Mouse (Mus musculus) neural tube, embryonic 14.5 days (tissue): ENCODE data around the gene Btf3. TPM values are rescaled to one million over a fixed set of nuclear protein-coding genes. Genes with fewer than 3 reads are reported as not detected.

ENCODE experiments used
- ATAC-seq: fragments of 200-750 bp; cut with Nextera tagmentation; 2 replicates; pipeline ENCODE4 v1.8.0; 2017; ENCODE audit warnings: low read depth, mild to moderate bottlenecking, moderate TSS enrichment, moderate library complexity
- H3K27ac ChIP-seq: fragments of 300-500 bp; sonication (generic); 2 replicates; pipeline ENCODE4 v1.5.1; 2014; ENCODE audit warnings: low read depth, mild to moderate bottlenecking, control low read depth, low read length, moderate library complexity, mixed read lengths
- H3K27me3 ChIP-seq: fragments of 300-500 bp; sonication (generic); 2 replicates; pipeline ENCODE4 v1.6.1; 2014; ENCODE audit warnings: low read length; ENCODE audit not compliant: control insufficient read depth, insufficient read depth
- H3K36me3 ChIP-seq: fragments of 300-500 bp; sonication (generic); 2 replicates; pipeline ENCODE4 v1.6.1; 2014; ENCODE audit warnings: low read length, mixed read lengths; ENCODE audit not compliant: control insufficient read depth, insufficient read depth
- H3K4me1 ChIP-seq: fragments of 300-500 bp; sonication (generic); 2 replicates; pipeline ENCODE4 v1.6.1; 2014; ENCODE audit warnings: low read length; ENCODE audit not compliant: control insufficient read depth, insufficient read depth
- H3K4me2 ChIP-seq: fragments of 300-500 bp; sonication (generic); 2 replicates; pipeline ENCODE4 v1.6.1; 2014; ENCODE audit warnings: mild to moderate bottlenecking, low read depth, low read length, control low read depth
- H3K4me3 ChIP-seq: fragments of 300-500 bp; sonication (generic); 2 replicates; pipeline ENCODE4 v1.5.1; 2014; ENCODE audit warnings: low read depth, low read length, control low read depth, mixed read lengths
- H3K9ac ChIP-seq: fragments of 300-500 bp; sonication (generic); replicated peaks from 2 replicates; pipeline ENCODE4 v1.6.1; 2014; ENCODE audit warnings: low read depth, mild to moderate bottlenecking, control low read depth, low read length, mixed read lengths
- H3K9me3 ChIP-seq: fragments of 300-500 bp; sonication (generic); 2 replicates; pipeline ENCODE4 v1.6.1; 2016; ENCODE audit warnings: low read length; ENCODE audit not compliant: control insufficient read depth
- WGBS: fragments of 180-500 bp; shearing (Covaris S2); extraction: QIAGEN DNeasy Blood & Tissue Kit; methylation state at CpG from one replicate; pipeline ENCODE4 v1.1.7; 2014; 5-methylcytosine and 5-hydroxymethylcytosine counted together
- polyA plus RNA-seq: library from polyadenylated mRNA; unstranded; fragments of >200 nt; fragmentation: Nextera tagmentation; extraction: Ambion mirVana; gene quantifications from 2 replicates; pipeline ENCODE4 v1.2.1, GENCODE M21; 2014

The Btf3 gene
- polyA plus RNA-seq, 1 experiment from 2014 or later, result 513 TPM

DNA sequence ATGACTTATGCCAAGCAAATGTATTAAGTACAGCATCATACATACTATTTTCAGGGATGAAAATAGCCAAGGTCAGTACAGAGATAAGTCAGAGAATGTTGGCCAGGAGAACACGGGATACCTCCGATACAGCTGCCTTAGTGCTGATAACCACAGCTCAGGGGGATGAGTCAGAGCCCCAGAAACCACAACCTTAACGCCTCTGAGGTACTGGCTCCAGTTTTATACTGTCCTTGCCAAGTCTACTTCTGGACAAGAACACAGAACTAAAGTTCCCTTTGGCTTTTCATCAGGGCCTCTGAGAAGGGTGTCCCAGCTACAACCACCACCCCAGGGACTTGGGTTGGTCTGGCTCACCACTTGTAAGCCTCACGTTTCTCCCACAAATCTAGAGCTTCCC lies 41.2 kb downstream of the Btf3 start:
- Histone ChIP-seq H3K9me3 (no peaks in the 10 kb centered on the region), H3K36me3 (peaks cover 46% of the 10 kb centered on the region), H3K27me3 (no peaks in the 10 kb centered on the region), H3K9ac (no peak overlapping the region), H3K27ac (no peak overlapping the region), H3K4me1 (no peaks in the 10 kb centered on the region), H3K4me2 (no peak overlapping the region), H3K4me3 (no peak overlapping the region)
- ATAC-seq, result no peak
- WGBS, result 92% methylated on average over 4 of the region's 4 CpGs

DNA sequence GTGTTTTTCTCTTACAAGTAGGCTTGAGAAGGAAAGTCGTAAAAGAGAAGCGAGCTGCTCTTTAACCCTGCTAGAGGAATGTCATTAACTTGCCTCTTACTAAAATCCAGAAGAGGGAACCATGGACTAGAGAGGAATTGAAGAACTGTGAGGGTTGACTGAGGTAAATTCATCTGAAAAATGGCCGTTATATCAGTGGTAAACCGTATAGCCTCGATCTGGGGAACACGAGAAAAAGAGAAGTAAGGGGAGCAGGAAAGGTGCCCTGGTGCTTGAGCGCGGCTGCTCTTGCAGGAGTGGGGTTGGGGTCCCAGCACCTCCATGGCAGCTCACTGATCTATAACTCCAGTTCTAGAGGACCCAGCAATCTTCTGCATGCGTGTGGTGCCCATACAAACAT lies 42.8 kb downstream of the Btf3 start:
- peaks cover 54% of the 10 kb centered on the region for H3K36me3 ChIP-seq
- H3K4me1 ChIP-seq, result no peaks in the 10 kb centered on the region
- no peak overlapping the region for H3K27ac ChIP-seq
- no peak overlapping the region for H3K9ac ChIP-seq
- no peaks in the 10 kb centered on the region for H3K27me3 ChIP-seq
- WGBS, result 93% methylated on average over 9 of the region's 9 CpGs
- no peak for ATAC-seq
- H3K4me2 ChIP-seq, result no peak overlapping the region
- no peaks in the 10 kb centered on the region for H3K9me3 ChIP-seq
- H3K4me3 ChIP-seq, result no peak overlapping the region

DNA sequence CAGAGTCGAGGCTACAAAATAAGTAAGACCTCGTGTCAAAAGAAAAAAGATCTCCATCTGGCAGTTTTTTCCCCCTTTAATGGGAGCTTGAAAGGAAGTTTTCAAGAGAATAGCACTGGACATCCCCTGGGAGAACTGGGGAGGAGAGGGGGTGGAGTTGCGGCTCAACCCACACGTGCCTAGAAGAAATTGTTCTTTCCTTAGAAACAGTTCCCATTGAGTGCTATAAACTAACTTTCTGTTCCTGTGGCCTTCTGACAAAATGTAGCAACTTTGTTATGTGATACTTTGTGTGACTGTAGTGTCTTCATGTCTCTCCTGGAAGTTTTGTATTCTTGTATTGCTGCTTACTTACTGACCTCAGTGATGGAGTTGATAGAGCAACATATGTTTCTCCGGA lies 52.7 kb downstream of the Btf3 start:
- Histone ChIP-seq H3K4me3 (peak overlapping the region; percentile 87; the same call in 1 of the 2 replicates), H3K9me3 (no peaks in the 10 kb centered on the region), H3K4me1 (peaks cover 11% of the 10 kb centered on the region), H3K9ac (peak overlapping the region; percentile 81), H3K4me2 (peak overlapping the region; percentile 59), H3K27me3 (no peaks in the 10 kb centered on the region), H3K36me3 (peaks cover 12% of the 10 kb centered on the region; the same call in 1 of the 2 replicates), H3K27ac (no peak overlapping the region)
- no peak for ATAC-seq
- WGBS, result 19% methylated on average over 5 of the region's 5 CpGs

DNA sequence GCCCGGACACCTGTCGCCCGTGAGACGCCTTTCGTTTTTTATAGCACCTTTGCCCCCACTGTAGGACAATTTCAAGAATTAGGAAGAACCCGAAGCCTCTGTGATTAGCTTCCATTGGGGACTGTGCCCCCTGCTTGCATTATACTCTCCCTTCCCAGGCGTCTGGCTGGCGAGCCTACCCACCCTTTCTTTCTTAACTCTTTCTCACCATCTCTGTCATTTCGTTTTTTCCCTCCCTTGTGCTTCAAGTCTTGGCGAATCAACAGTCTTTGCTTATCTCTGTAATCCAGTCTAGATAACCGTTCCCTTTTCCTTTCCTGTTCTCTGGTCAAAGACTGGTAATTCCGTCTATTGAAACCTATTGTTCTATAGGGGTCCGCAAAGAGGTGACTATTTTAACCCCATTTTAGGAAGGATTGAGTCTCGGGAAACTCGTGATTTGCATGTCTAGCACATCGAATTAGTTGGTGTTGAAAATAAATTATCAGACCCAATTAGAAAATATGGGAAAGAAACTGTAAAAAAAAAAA lies 53.3 kb downstream of the Btf3 start:
- no peaks in the 10 kb centered on the region for H3K27me3 ChIP-seq
- WGBS, result 1% methylated on average over 16 of the region's 16 CpGs

DNA sequence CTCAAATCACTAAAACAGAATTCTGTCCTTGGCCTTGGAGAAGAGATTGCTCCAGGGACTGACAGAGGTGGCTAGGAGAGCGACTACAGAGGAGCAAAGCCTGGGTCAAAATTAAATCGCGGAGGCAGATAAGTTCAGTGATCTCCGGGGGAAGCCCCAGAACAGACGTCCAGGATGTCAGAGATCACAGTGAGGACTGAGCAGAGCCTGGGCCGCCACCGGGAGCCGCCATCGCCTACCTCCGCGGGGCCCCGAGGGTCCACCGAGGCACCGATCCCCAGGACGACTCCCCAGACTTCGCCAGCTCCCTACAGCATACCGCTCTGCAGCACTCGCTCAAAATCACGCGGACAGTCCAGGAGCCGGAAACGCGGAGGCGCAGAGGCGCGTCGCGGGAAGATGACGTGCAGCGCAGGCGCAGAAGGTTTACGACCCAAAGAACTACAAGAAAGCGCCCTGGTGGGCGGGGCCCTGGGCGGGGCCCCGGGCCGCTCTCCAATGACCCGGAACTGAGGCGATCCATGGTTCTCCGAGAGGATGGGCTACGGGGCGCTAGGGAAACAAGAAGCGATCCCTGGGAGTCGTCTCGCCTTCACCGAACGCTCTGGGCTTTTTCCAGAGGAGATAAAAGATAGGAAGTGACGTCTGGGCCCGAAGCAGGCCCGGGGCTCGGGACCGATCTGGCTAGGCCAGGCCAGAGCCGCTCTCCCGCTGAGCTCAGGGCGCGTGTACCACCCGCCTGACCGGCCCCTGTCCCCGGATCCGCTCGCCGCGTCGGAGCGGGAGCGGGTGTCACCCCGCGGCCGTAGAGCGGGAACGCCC lies 54.0 kb downstream of the Btf3 start, which contains the start of the genes Utp15 and Ankra2:
TSS of gene Utp15 (minus strand) at position 406 of the 822 bp plus-strand sequence.
TSS of gene Ankra2 (plus strand) at position 439 of the 822 bp plus-strand sequence.
- under 1% methylated on average over 71 of the region's 71 CpGs for WGBS
- H3K4me2 ChIP-seq, result peak within 1 kb of the TSS; percentile 76

More for the DNA sequence above, 53.3 kb downstream of the Btf3 start:
- peak overlapping the region; percentile 86 for H3K27ac ChIP-seq
- peak overlapping the region; percentile 59 for H3K4me2 ChIP-seq
- peak overlapping the region; percentile 87 for H3K4me3 ChIP-seq
- H3K9me3 ChIP-seq, result no peaks in the 10 kb centered on the region
- H3K9ac ChIP-seq, result peak overlapping the region; percentile 81
- peak; percentile 50 for ATAC-seq
- peaks cover 10% of the 10 kb centered on the region; the same call in 1 of the 2 replicates for H3K36me3 ChIP-seq
- peaks cover 11% of the 10 kb centered on the region for H3K4me1 ChIP-seq

More for the DNA sequence above, 54.0 kb downstream of the Btf3 start, which contains the start of the genes Utp15 and Ankra2:
- Histone ChIP-seq H3K36me3 (peaks cover 12% of the 10 kb centered on the region), H3K9me3 (no peaks in the 10 kb centered on the region), H3K4me3 (peak within 1 kb of the TSS; percentile 87), H3K4me1 (peaks cover 11% of the 10 kb centered on the region), H3K27me3 (no peaks in the 10 kb centered on the region), H3K9ac (peak within 1 kb of the TSS; percentile 81), H3K27ac (peak within 1 kb of the TSS; percentile 86)
- peak; percentile 99 for ATAC-seq

Other genes with a start within 250 kb of the Btf3 start
- 28.2 and 32.7 TPM in 2 replicates for gene Arhgef28, start 110.6 kb downstream of the Btf3 start, polyA plus RNA-seq
- 32.1 and 34.4 TPM in 2 replicates for gene Utp15, start 54.0 kb downstream of the Btf3 start, polyA plus RNA-seq
- 83.6 and 96.9 TPM in 2 replicates for gene Ankra2, start 53.9 kb downstream of the Btf3 start, polyA plus RNA-seq
- not detected in 2 replicates for gene Gm21976, start 37.1 kb downstream of the Btf3 start, polyA plus RNA-seq
- 0.12 and 0.76 TPM in 2 replicates for gene Foxd1, start 37.2 kb upstream of the Btf3 start, polyA plus RNA-seq
- gene Gm10320, start 175.0 kb upstream of the Btf3 start, polyA plus RNA-seq, result 0.59 and 0.86 TPM in 2 replicates